Mouse (Mus musculus) testis, adult 2 months (tissue): ENCODE measurements at regions not wholly inside any gene's neighbourhood (a gene's known extent, or its start where the extent isn't known, plus 50 kb on each side); places are given as distances from the start of the nearest gene placed in this dataset.

Source experiments
- CTCF ChIP-seq: fragments of 200-500 bp; IDR thresholded peaks from 2 replicates; pipeline ENCODE4 v1.5.1; 2012; ENCODE audit warnings: low read depth, mild to moderate bottlenecking, inconsistent platforms, low read length, moderate library complexity; ENCODE audit not compliant: control insufficient read depth, insufficient read depth, insufficient replicate concordance
- POLR2A ChIP-seq: fragments of 200-500 bp; IDR thresholded peaks from 2 replicates; pipeline ENCODE4 v1.6.1; 2012; ENCODE audit warnings: low read depth, mild to moderate bottlenecking, inconsistent platforms, low read length, moderate library complexity; ENCODE audit not compliant: control insufficient read depth

GRCm38 (mm10) chr8:91997023-91997891 is 195.4 kb upstream of the Irx3 start:
- TF ChIP-seq POLR2A (no peak), CTCF (no peak)
